Mouse (Mus musculus): ENCODE results near the gene Srp54b.
"Not testable (repeated sequence)": the region's sequence is repeated elsewhere in the genome, so short reads cannot be mapped to it uniquely, and the experiment has no call there.

DNA sequence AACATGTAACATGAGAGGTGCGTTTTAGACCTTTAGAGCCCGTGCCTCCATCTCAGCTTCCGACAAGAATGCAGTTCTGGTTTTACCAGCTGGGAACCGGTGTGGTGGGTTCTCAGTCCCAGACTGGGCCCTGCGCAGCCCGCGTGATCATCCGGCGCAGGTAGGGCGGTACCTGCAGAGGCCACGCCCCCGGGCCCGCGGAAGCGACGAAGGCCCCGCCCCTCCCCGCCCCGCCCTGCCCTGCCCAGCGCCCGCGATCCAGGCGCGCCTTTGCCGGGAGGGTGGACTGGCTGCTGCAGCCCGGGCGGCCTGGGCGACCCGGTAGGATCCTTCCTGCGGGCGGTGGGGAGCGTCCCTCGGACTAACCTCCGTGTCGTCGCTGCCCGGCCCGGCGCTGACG, 44.4 kb downstream of the Srp54b start, which contains the start of gene 1700047I17Rik2:
- not testable (repeated sequence) for TF ChIP-seq CTCF, POLR2A (IDR thresholded peaks at IDR 0.05; ENCODE audit: extremely low read depth, insufficient read depth, low read length)

All from cortical plate, adult 2 months (tissue).